Mouse (Mus musculus) testis, adult 2 months (tissue): ENCODE data around the gene Scd4. TPM values are rescaled to one million over a fixed set of nuclear protein-coding genes. Genes with fewer than 3 reads are reported as not detected.
"Not testable (repeated sequence)": the region's sequence is repeated elsewhere in the genome, so short reads cannot be mapped to it uniquely, and the experiment has no call there.

ENCODE experiments used
- H3K27ac ChIP-seq: fragments of 200-500 bp; 2 replicates; pipeline ENCODE4 v1.5.1; 2012; ENCODE audit warnings: low read depth, low read length; ENCODE audit not compliant: control insufficient read depth, insufficient read depth
- H3K27me3 ChIP-seq: fragments of 200-500 bp; 2 replicates; pipeline ENCODE4 v1.6.1; 2012; ENCODE audit warnings: mild to moderate bottlenecking, low read length, moderate library complexity; ENCODE audit not compliant: control insufficient read depth, insufficient read depth
- H3K36me3 ChIP-seq: fragments of 200-500 bp; 2 replicates; pipeline ENCODE4 v1.6.1; 2012; ENCODE audit warnings: mild to moderate bottlenecking, low read length; ENCODE audit not compliant: control insufficient read depth, insufficient read depth
- H3K4me1 ChIP-seq: fragments of 200-500 bp; 2 replicates; pipeline ENCODE4 v1.6.1; 2012; ENCODE audit warnings: low read length; ENCODE audit not compliant: control insufficient read depth, insufficient read depth
- H3K4me3 ChIP-seq: fragments of 200-500 bp; 2 replicates; pipeline ENCODE4 v1.5.1; 2012; ENCODE audit warnings: low read depth, mild to moderate bottlenecking, low read length, moderate library complexity, mixed read lengths; ENCODE audit not compliant: control insufficient read depth
- CTCF ChIP-seq: fragments of 200-500 bp; IDR thresholded peaks from 2 replicates; pipeline ENCODE4 v1.5.1; 2012; ENCODE audit warnings: low read depth, mild to moderate bottlenecking, inconsistent platforms, low read length, moderate library complexity; ENCODE audit not compliant: control insufficient read depth, insufficient read depth, insufficient replicate concordance
- POLR2A ChIP-seq: fragments of 200-500 bp; IDR thresholded peaks from 2 replicates; pipeline ENCODE4 v1.6.1; 2012; ENCODE audit warnings: low read depth, mild to moderate bottlenecking, inconsistent platforms, low read length, moderate library complexity; ENCODE audit not compliant: control insufficient read depth
- polyA plus RNA-seq: library from polyadenylated mRNA; depleted of rRNA; stranded (reverse); fragments of >200 nt; gene quantifications from 2 replicates; pipeline ENCODE4 v1.2.3, GENCODE M21; 2012

Scd4 gene
- polyA plus RNA-seq, 1 experiment = 0.37 TPM

- H3K36me3 ChIP-seq = no peaks in the 10 kb centered on the region
- TF ChIP-seq POLR2A (no peak), CTCF (no peak)
- H3K27ac ChIP-seq = no peak overlapping the region
- peaks cover 3% of the 10 kb centered on the region; the same call in 1 of the 2 replicates for H3K4me1 ChIP-seq
- H3K27me3 ChIP-seq = no peaks in the 10 kb centered on the region
- no peak overlapping the region for H3K4me3 ChIP-seq
These were observed 26.7 kb upstream of the Scd4 start for GRCm38 (mm10) chr19:44306171-44306570.

- Histone ChIP-seq H3K4me1 (peaks cover 7% of the 10 kb centered on the region; the same call in 1 of the 2 replicates), H3K27ac (peak overlapping the region; percentile 42), H3K36me3 (no peaks in the 10 kb centered on the region), H3K4me3 (no peak overlapping the region), H3K27me3 (no peaks in the 10 kb centered on the region)
- TF ChIP-seq CTCF = no peak
- no peak for TF ChIP-seq POLR2A
These were observed 25.6 kb upstream of the Scd4 start for GRCm38 (mm10) chr19:44307101-44307914.

- H3K36me3 ChIP-seq = no peaks in the 10 kb centered on the region
- no peak overlapping the region for H3K27ac ChIP-seq
- no peaks in the 10 kb centered on the region for H3K27me3 ChIP-seq
- peaks cover 7% of the 10 kb centered on the region; the same call in 1 of the 2 replicates for H3K4me1 ChIP-seq
- no peak for TF ChIP-seq CTCF
- TF ChIP-seq POLR2A = no peak
- no peak overlapping the region for H3K4me3 ChIP-seq
These were observed 24.9 kb upstream of the Scd4 start for GRCm38 (mm10) chr19:44307915-44308470.

- Histone ChIP-seq H3K27ac (no peak overlapping the region), H3K27me3 (no peaks in the 10 kb centered on the region), H3K4me1 (peaks cover 7% of the 10 kb centered on the region; the same call in 1 of the 2 replicates), H3K4me3 (no peak overlapping the region), H3K36me3 (no peaks in the 10 kb centered on the region)
- no peak for TF ChIP-seq POLR2A
- TF ChIP-seq CTCF = no peak
These were observed 24.2 kb upstream of the Scd4 start for GRCm38 (mm10) chr19:44308611-44309246.

- Histone ChIP-seq H3K4me1 (peaks cover 11% of the 10 kb centered on the region), H3K36me3 (no peaks in the 10 kb centered on the region), H3K4me3 (no peak overlapping the region), H3K27ac (no peak overlapping the region), H3K27me3 (no peaks in the 10 kb centered on the region)
- TF ChIP-seq CTCF = no peak
These were observed 23.3 kb upstream of the Scd4 start for GRCm38 (mm10) chr19:44309351-44310154.

GRCm38 (mm10) chr19:44310155-44310575 is 22.7 kb upstream of the Scd4 start:
- not testable (repeated sequence) for H3K27ac ChIP-seq, H3K4me3 ChIP-seq, H3K27me3 ChIP-seq, H3K36me3 ChIP-seq
- H3K4me1 ChIP-seq = peaks cover 11% of the 10 kb centered on the region

GRCm38 (mm10) chr19:44310814-44311213 is 22.1 kb upstream of the Scd4 start:
- no peak for TF ChIP-seq CTCF
- TF ChIP-seq POLR2A = no peak
- Histone ChIP-seq H3K4me1 (peaks cover 11% of the 10 kb centered on the region), H3K36me3 (no peaks in the 10 kb centered on the region), H3K4me3 (no peak overlapping the region), H3K27me3 (no peaks in the 10 kb centered on the region), H3K27ac (no peak overlapping the region)
